In the genomic region with DNA sequence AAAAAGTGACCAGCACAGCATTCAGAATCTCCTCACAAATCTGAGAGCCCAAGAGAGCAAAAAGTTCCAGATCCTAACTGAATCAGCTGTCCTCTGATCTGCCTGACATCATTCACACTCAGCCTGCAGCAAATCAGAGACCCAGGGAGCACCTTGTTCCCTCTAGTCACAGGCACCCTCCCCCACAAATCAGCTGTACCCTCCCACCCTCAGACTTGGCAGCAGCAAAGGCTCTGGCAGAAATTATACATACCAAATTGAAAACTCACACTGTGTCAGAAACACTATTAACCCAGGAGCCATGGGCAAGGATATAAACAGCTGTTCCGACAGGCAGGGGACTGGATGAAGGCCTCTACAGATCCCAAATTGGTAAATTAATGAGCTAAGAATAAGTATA, we compare ENCODE assay signal across 7 mouse cellular contexts.
DNase-seq lines count a peak whose midpoint lies in the region; ATAC-seq lines count a peak whose summit lies in the region.

No protein-coding gene starts in this region.

- 57% methylated on average over 1 of the region's 1 CpGs for WGBS in midbrain, embryonic 14.5 days
- 77% methylated on average over 1 of the region's 1 CpGs for WGBS in midbrain, embryonic 10.5 days
- 47% methylated on average over 1 of the region's 1 CpGs for WGBS in heart, embryonic 12.5 days

- H3K9ac ChIP-seq in midbrain, embryonic 14.5 days (replicated peaks; ENCODE audit: low read length), result no peak overlapping the region
- H3K9ac ChIP-seq in heart, embryonic 12.5 days, result no peak overlapping the region

- no peaks in the 10 kb centered on the region for H3K27me3 ChIP-seq in midbrain, embryonic 14.5 days (ENCODE audit: control insufficient read depth, insufficient read depth, low read length)
- no peaks in the 10 kb centered on the region for H3K27me3 ChIP-seq in midbrain, embryonic 10.5 days (ENCODE audit: low read depth, poor library complexity, severe bottlenecking)
- H3K27me3 ChIP-seq in heart, embryonic 12.5 days (replicated peaks), result no peaks in the 10 kb centered on the region

- no peak overlapping the region for H3K27ac ChIP-seq in midbrain, embryonic 14.5 days (replicated peaks; ENCODE audit: low read depth, low read length)
- H3K27ac ChIP-seq in midbrain, embryonic 10.5 days (replicated peaks), result no peak overlapping the region
- H3K27ac ChIP-seq in heart, embryonic 12.5 days (ENCODE audit: poor library complexity, severe bottlenecking), result peak overlapping the region; percentile 78

- H3K9me3 ChIP-seq in midbrain, embryonic 14.5 days (ENCODE audit: control insufficient read depth, low read length), result no peaks in the 10 kb centered on the region
- H3K9me3 ChIP-seq in midbrain, embryonic 10.5 days (replicated peaks), result no peaks in the 10 kb centered on the region
- H3K9me3 ChIP-seq in heart, embryonic 12.5 days (replicated peaks), result no peaks in the 10 kb centered on the region

- no peaks in the 10 kb centered on the region for H3K4me1 ChIP-seq in midbrain, embryonic 14.5 days (ENCODE audit: control insufficient read depth, insufficient read depth, low read length)
- no peaks in the 10 kb centered on the region for H3K4me1 ChIP-seq in midbrain, embryonic 10.5 days
- peaks cover 3% of the 10 kb centered on the region; the same call in 1 of the 2 replicates for H3K4me1 ChIP-seq in heart, embryonic 12.5 days (replicated peaks)

- H3K4me2 ChIP-seq in midbrain, embryonic 14.5 days (ENCODE audit: low read length), result no peak overlapping the region
- H3K4me2 ChIP-seq in heart, embryonic 12.5 days, result no peak overlapping the region

- H3K36me3 ChIP-seq in midbrain, embryonic 14.5 days (ENCODE audit: control insufficient read depth, insufficient read depth, low read length), result peaks cover 10% of the 10 kb centered on the region; the same call in 1 of the 2 replicates
- H3K36me3 ChIP-seq in midbrain, embryonic 10.5 days, result peaks cover 3% of the 10 kb centered on the region; the same call in 1 of the 2 replicates
- H3K36me3 ChIP-seq in heart, embryonic 12.5 days, result peaks cover 3% of the 10 kb centered on the region; the same call in 1 of the 2 replicates

- ATAC-seq in midbrain, embryonic 14.5 days (ENCODE audit: low FRiP score, low TSS enrichment), result no peak
- ATAC-seq in heart, embryonic 12.5 days (ENCODE audit: insufficient number of reproducible peaks, low FRiP score), result no peak

- DNase-seq in midbrain, embryonic 14.5 days, result peak; percentile 23
- no peak for DNase-seq in midbrain, embryonic 10.5 days (ENCODE audit: low spot score)
- peak; percentile 76 to 86 for DNase-seq in cerebellum, postnatal 10 days
- peak; percentile 36 to 61 for DNase-seq in left cerebral cortex, adult 18-20 months (ENCODE audit: low spot score in 2 of 2)
- peak; percentile 92 for DNase-seq in skeletal muscle tissue, adult 2 months (ENCODE audit: low read depth, low spot score)
- DNase-seq in retina, postnatal 1 day, result no peak

- H3K4me3 ChIP-seq in midbrain, embryonic 14.5 days (replicated peaks; ENCODE audit: low read depth, low read length), result no peak overlapping the region
- no peak overlapping the region for H3K4me3 ChIP-seq in midbrain, embryonic 10.5 days
- no peak overlapping the region for H3K4me3 ChIP-seq in heart, embryonic 12.5 days

Comparison
In these comparisons a context has a peak if more than half of its experiments do, and no peak if none do; other contexts are left out.
1. DNase-seq: peak in midbrain, embryonic 14.5 days (single experiment), cerebellum, postnatal 10 days (2 of 2), left cerebral cortex, adult 18-20 months (2 of 2) and skeletal muscle tissue, adult 2 months (single experiment); none in midbrain, embryonic 10.5 days (single experiment) and retina, postnatal 1 day (single experiment).